Mouse (Mus musculus) thymus, postnatal 0 days (tissue): ENCODE measurements around the gene Slc39a11. TPM values are rescaled to one million over a fixed set of nuclear protein-coding genes. Genes with fewer than 3 reads are reported as not detected.

ENCODE experiments used
- DNase-seq: peaks from one replicate; pipeline ENCODE4 v3.0.0-alpha.2; 2015; ENCODE audit warnings: low spot score
- polyA plus RNA-seq: library from polyadenylated mRNA; unstranded; fragments of >200 nt; fragmentation: Nextera tagmentation; extraction: Ambion mirVana; gene quantifications from 2 replicates; pipeline ENCODE4 v1.2.1, GENCODE M21; 2015

Slc39a11 gene
- polyA plus RNA-seq, 1 experiment from 2014 or later = 19.4 TPM

- DNase-seq = no peak
Observed at GRCm38 (mm10) chr11:113512976-113513375, 136.9 kb downstream of the Slc39a11 start.

- no peak for DNase-seq
Observed at GRCm38 (mm10) chr11:113512150-113512549, 137.7 kb downstream of the Slc39a11 start.

GRCm38 (mm10) chr11:113510969-113511625 lies 138.8 kb downstream of the Slc39a11 start:
- no peak for DNase-seq

GRCm38 (mm10) chr11:113510249-113510648 lies 139.6 kb downstream of the Slc39a11 start:
- peak; percentile 70 for DNase-seq

GRCm38 (mm10) chr11:113507716-113508480 lies 142.0 kb downstream of the Slc39a11 start:
- peak; percentile 17 for DNase-seq

- no peak for DNase-seq
Observed at GRCm38 (mm10) chr11:113505551-113506160, 144.2 kb downstream of the Slc39a11 start.

- DNase-seq = no peak
Observed at GRCm38 (mm10) chr11:113504459-113505062, 145.3 kb downstream of the Slc39a11 start.

GRCm38 (mm10) chr11:113502968-113503367 lies 146.9 kb downstream of the Slc39a11 start:
- DNase-seq = no peak

- no peak for DNase-seq
Observed at GRCm38 (mm10) chr11:113500631-113501305, 149.1 kb downstream of the Slc39a11 start.

- peak; percentile 74 for DNase-seq
Observed at GRCm38 (mm10) chr11:113498889-113499288, 151.0 kb downstream of the Slc39a11 start.

GRCm38 (mm10) chr11:113494021-113494546 lies 155.8 kb downstream of the Slc39a11 start:
- no peak for DNase-seq

GRCm38 (mm10) chr11:113490530-113491520 lies 159.1 kb downstream of the Slc39a11 start:
- DNase-seq = peak; percentile 31

GRCm38 (mm10) chr11:113487603-113488335 lies 162.1 kb downstream of the Slc39a11 start:
- DNase-seq = peak; percentile 47

- no peak for DNase-seq
Observed at GRCm38 (mm10) chr11:113484037-113484436, 165.8 kb downstream of the Slc39a11 start.

GRCm38 (mm10) chr11:113477550-113477949 lies 172.3 kb downstream of the Slc39a11 start:
- DNase-seq = no peak

- DNase-seq = no peak
Observed at GRCm38 (mm10) chr11:113476720-113477119, 173.2 kb downstream of the Slc39a11 start.

- no peak for DNase-seq
Observed at GRCm38 (mm10) chr11:113475491-113475890, 174.4 kb downstream of the Slc39a11 start.

GRCm38 (mm10) chr11:113473998-113474534 lies 175.8 kb downstream of the Slc39a11 start:
- no peak for DNase-seq

- no peak for DNase-seq
Observed at GRCm38 (mm10) chr11:113471936-113472335, 177.9 kb downstream of the Slc39a11 start.
